Mouse (Mus musculus) gastrocnemius, adult 8-10 months (tissue): ENCODE measurements around the gene Atp9a. TPM values are rescaled to one million over a fixed set of nuclear protein-coding genes. Genes with fewer than 3 reads are reported as not detected.

Experiments
- DNase-seq, 2 experiments: peaks; one replicate each; pipeline ENCODE4 v3.0.0; 2022; ENCODE audit warnings: low spot score in 2 of 2
- total RNA-seq, 4 experiments: library from RNA; stranded (reverse); gene quantifications; 2 replicates each; pipeline ENCODE4 v1.2.4; 2022

Atp9a gene
- total RNA-seq, 4 experiments from 2014 or later, result 23.0 to 28.0 (median 26.2) TPM

DNA sequence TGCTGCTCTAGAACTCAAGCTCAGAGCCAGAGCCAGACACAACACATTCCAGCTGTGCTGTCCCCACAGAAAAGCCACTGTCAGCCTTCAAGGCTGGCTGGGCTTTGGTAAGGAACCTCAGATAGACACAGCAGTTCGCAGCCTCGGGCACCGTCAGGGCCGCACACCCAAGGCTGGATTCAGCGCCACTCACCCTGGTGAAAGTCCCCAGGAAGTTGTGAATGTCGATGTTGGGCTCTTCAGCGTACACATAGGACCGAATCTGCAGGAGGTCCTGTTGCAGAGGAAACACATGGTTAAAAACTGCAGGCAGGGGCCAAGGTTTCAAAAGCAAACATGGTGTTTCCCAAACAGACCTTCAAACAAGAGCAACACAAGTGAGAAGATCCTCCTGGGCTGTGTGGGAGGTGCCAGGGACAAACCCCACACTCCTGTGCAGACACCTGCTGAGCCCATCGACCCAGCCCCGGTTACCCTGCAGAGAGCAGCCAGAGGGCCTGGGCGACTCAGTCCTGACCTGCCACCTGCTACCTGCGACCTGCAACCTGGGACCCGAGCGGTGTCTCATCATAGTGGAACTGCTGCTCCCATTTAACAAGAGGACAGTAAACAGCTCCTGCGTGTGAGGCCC lies 58.6 kb downstream of the Atp9a start:
- DNase-seq, result no peak

- DNase-seq, result no peak
Measured at GRCm38 (mm10) chr2:168682721-168683120, 59.5 kb downstream of the Atp9a start.

GRCm38 (mm10) chr2:168681531-168681930 lies 60.7 kb downstream of the Atp9a start:
- no peak for DNase-seq

DNA sequence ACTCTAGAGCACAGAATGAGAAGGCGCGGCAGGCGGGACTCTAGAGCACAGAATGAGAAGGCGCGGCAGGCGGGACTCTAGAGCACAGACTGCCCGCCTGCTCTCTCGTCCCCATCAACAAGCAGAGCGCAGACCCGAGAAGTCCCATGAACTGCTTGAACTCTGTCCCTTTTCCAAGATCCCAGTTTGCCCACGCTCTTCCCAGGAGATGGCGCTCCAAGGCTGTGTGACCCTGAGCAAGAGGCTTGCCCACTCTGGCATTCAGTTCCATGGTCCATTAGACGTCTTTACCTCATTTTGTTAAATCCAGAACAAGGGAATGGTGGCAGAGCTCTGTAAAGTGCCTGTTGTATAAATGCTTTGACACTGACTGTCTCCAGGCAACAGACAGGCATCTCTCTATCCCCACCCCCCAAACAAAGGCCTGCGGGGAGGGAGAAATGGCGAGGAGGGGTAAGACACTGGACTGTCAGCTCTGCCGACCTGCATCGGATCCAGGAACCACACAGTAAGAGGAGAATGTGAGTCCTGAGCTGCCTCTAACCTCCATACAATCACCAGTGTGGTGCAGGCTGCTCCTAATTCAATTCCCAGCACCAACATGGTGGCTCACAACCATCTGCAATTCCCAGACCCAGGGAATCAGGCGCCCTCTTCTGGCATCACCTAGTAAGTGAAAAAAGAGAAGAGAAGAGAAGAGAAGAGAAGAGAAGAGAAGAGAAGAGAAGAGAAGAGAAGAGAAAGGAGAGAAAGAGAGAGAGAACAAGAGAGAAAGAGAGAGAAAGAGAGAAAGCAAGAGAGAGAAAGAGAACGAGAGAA lies 62.6 kb downstream of the Atp9a start:
- DNase-seq, result no peak

GRCm38 (mm10) chr2:168678662-168679294 lies 63.4 kb downstream of the Atp9a start:
- DNase-seq, result no peak

GRCm38 (mm10) chr2:168677650-168678049 lies 64.6 kb downstream of the Atp9a start:
- no peak for DNase-seq

DNA sequence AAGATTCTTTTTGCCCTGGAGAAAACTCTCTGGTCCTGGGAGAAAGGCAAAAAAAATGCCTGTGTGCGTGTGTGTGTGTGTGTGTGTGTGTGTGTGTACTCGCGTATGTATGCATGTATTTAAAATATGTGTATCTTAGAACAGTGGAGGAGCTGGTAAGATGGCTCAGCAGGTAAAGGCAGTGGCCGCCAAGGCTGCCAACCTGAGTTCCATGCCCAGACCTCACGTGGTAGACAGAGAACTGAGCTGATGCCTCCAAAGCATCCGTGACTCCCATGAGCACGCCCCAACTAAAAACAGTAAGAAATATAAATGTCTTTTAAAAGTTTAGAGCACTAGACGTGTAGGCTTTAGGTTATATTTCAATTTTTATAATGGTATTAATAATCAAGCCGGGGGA lies 70.5 kb downstream of the Atp9a start:
- no peak for DNase-seq

GRCm38 (mm10) chr2:168670241-168670640 lies 72.0 kb downstream of the Atp9a start:
- no peak for DNase-seq

DNA sequence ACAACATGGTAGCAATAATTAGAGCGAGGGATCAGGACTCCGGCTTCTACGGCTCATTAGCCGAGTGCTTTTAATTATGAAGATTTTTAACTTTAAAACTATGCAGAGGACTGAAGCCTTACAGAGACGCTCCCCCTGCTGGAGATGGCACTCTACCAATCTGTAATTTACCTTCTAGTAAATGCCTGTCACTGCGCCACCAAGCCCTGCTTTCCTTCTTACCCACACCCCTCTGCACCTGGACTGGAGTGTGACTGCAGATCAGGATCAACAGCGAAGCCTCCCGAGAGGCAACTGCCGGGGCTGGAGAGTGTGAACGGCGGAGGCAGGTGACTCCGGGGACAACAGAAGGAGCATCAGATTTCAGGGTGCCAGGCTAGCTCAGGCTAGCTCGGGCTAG lies 72.4 kb downstream of the Atp9a start:
- DNase-seq, result no peak

GRCm38 (mm10) chr2:168667745-168668144 lies 74.5 kb downstream of the Atp9a start:
- no peak for DNase-seq

DNA sequence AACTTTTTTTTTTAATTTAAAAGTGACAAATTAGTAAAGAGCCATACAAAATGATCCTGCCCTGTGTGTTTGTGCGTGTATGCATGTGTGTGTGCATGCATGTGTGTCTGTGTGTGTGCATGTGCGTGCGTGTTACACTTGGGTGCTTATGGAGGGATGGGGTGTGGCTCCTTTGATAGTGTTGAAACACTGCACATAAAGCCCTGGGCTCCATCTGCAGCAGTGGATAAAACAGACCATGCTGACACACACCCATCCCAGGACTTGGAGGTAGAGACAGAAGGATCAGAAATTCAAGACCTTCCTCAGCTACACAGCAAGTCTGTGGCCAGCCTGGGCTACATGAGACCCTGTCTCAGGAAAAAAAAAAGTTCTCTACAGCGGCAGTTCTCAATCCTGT lies 76.5 kb downstream of the Atp9a start:
- DNase-seq, result no peak

- no peak for DNase-seq
Measured at GRCm38 (mm10) chr2:168663716-168664115, 78.5 kb downstream of the Atp9a start.

- DNase-seq, result no peak
Measured at GRCm38 (mm10) chr2:168663216-168663615, 79.0 kb downstream of the Atp9a start.

DNA sequence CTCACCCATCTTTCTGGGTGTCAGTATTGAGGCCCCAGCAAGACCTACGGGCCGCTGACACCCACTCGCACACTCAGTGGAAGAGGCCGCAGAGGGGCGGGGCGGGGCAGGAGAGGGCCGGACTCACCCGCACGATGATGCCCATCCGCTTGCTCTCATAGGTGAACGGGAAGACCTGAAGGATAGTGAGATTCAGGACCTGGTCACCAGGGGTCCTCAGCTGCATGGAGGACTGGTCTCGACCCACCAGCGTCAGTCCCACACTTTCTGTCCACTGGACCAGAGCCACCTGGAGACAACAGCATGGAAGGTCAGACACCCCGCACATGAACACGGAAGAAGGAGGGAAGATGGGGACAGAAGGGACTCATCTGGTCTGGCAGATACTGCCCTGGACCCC lies 80.4 kb downstream of the Atp9a start:
- no peak for DNase-seq

GRCm38 (mm10) chr2:168660344-168660743 lies 81.9 kb downstream of the Atp9a start:
- DNase-seq, result no peak

- no peak for DNase-seq
Measured at GRCm38 (mm10) chr2:168658551-168658950, 83.7 kb downstream of the Atp9a start.

DNA sequence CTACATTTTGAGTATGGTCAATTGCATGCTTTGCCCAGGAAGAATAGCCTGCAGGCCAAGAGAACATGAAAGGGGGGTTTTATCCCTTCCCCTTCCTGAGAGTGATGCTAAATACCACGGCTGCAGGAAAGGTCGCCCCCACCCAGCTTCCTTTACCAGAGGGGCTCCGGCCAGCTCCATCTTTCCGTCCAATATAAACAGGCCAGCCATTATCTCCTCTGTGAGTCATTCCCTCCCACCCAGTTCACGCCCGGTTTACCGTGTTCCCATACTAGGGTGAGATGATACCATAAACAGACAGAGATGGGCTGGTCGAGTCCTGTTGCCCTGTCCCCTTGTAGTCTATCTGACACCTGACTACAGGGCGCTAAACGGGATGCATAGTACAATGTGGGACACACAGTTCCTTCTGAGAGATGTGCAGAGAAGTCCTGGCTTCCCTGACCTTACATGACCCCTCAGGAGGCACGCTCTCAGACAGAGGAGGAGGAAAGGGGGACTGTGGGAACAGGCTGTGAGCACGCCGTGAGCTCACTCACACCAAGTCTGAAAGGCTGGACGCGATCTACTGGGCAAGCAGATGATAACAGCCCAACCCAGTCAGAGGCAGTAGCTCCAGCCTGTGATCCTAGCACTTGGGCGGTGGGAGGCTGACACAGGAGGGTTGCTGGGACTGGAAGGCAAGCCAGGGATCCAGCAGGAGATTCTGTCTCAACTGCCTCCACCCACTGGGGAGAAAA lies 85.5 kb downstream of the Atp9a start:
- DNase-seq, result no peak

GRCm38 (mm10) chr2:168654983-168655669 lies 87.1 kb downstream of the Atp9a start:
- no peak for DNase-seq

DNA sequence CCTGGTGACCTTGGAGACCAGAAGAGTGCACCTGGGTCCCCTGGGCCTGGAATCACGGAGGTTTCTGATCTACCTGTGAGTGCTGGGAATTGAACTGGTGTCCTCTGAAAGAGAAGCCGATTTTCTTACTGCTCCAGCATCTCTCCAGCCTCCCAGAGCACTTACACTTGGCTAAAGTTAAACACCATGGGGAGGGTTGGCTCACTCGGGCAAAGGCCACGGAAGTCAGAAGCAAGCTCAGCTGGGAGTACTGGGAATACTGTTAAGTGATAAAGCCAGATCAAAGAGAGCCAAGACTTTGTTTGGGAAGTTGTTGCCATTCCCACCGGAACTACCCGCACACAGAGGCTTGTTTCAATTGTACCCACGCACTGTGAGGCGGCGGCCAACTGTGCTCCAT lies 87.7 kb downstream of the Atp9a start:
- no peak for DNase-seq

DNA sequence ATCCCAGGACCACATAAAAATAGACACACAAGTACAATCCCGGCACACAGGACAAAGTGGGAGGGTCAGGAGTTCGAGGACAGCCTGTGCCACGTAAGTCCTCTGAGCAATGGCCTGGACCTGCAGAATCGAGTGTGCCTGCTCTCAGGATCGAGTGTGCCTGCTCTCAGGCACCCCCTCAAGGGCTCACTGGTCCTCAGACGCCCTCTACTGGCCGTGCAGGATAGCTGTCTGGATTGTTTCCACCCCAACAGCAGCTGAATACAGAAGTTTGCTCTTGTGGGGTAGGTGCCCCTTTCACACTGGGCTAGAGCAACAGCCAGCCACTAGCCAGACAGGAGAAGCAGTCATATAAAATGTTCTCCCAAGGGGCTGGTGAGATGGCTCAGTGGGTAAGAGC lies 90.5 kb downstream of the Atp9a start:
- no peak for DNase-seq

DNA sequence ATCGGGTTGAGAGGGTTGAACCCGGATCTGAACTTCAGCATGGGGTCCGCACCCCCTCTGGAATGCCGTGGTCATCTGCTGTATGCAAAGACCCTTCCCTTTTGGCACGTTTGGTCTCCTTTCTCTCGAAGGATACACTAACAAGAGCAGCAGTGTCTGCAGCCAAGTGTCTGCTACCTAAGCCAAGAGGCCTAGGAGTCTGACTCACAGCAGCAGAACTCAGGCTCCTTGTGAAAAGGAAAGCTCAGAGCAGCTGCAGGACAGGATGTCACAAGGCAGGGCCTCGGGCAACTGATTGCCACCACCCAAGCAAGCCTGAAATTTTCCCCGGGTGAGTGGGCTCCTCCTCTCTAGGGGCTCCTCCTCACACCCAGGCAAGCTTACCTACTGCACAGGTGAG lies 94.0 kb downstream of the Atp9a start:
- DNase-seq, result no peak
